12 mouse cellular contexts compared by ENCODE assay signal in the genomic region with DNA sequence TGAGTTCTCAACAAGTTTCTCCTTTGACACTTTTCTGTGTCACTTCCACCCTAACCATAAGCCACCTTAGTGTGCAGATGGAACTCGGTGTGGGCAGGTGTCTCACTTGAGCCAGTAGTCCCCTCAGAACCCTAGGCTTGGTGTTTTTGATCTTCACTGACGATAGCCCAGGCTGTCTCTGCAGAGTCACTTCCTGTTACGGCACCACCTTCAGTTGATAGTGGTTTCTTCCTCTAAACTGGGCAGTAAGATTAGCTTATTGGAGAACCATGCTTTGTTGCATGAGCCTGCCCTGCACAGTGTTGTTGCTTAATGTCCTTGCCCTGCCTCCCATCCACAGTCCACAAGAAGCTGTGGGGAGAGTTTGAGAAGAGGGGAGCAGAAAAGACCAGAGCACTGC. TPM values are rescaled to one million over a fixed set of nuclear protein-coding genes. Genes with fewer than 3 reads are reported as not detected.
DNase-seq lines count a peak whose midpoint lies in the region; ATAC-seq and TF ChIP-seq lines count a peak whose summit lies in the region.
"Had no signal": no experiment of that assay in that cellular context is flagged by ENCODE, and none has a peak within 500 bp of the region (broad histone marks: within the 10 kb centered on the region; RNA-seq: fewer than 3 reads in every experiment).

No protein-coding gene starts in this region.

- peaks cover 9% of the 10 kb centered on the region for H3K4me1 ChIP-seq in lung, postnatal 0 days (ENCODE audit: insufficient read depth, low read depth, low read length)
- peaks cover 45% of the 10 kb centered on the region for H3K4me1 ChIP-seq in liver, embryonic 13.5 days (replicated peaks)
- peaks cover 18% of the 10 kb centered on the region for H3K4me1 ChIP-seq in small intestine, adult 2 months (ENCODE audit: control insufficient read depth, insufficient read depth, insufficient read length, low read length)
- H3K4me1 ChIP-seq in hindbrain, embryonic 14.5 days (replicated peaks; ENCODE audit: control insufficient read depth, insufficient read depth, low read length): no peaks in the 10 kb centered on the region; the same call in 1 of the 2 replicates

- peak; percentile 19; the same call in 1 of the 2 replicates for ATAC-seq in lung, postnatal 0 days
- peak; percentile 83 for ATAC-seq in activated CD4-positive, CD25-positive, alpha-beta regulatory T cell, adult 4 months
- peak; percentile 85 for ATAC-seq in liver, embryonic 13.5 days (ENCODE audit: low read depth)
- no peak for ATAC-seq in hindbrain, embryonic 14.5 days (ENCODE audit: low FRiP score)

- no peaks in the 10 kb centered on the region for H3K9me3 ChIP-seq in lung, postnatal 0 days (ENCODE audit: low read length)
- no peaks in the 10 kb centered on the region for H3K9me3 ChIP-seq in liver, embryonic 13.5 days (replicated peaks)
- H3K9me3 ChIP-seq in hindbrain, embryonic 14.5 days (ENCODE audit: control insufficient read depth, low read length): no peaks in the 10 kb centered on the region
- H3K9me3 ChIP-seq: embryonic facial prominence, embryonic 15.5 days; midbrain, embryonic 12.5 days had no signal

- no peak for TF ChIP-seq POLR2A in small intestine, adult 2 months (IDR thresholded peaks at IDR 0.05; ENCODE audit: low read depth, low read length)

- DNase-seq in lung, postnatal 0 days (ENCODE audit: low spot score): peak; percentile 33
- no peak for DNase-seq in lung, postnatal 14 days
- DNase-seq in liver, embryonic 13.5 days: peak; percentile 11
- DNase-seq in hindbrain, embryonic 14.5 days (ENCODE audit: low spot score): no peak
- DNase-seq in ovary, postnatal 36 days (ENCODE audit: low spot score): no peak
- DNase-seq in frontal cortex, adult 2 months (ENCODE audit: extremely low spot score in 1 of 2, low spot score in 1 of 2): no peak
- DNase-seq: cerebellum, adult 2 months; left cerebral cortex, postnatal 4 days had no signal

- no peak overlapping the region for H3K4me2 ChIP-seq in lung, postnatal 0 days (replicated peaks; ENCODE audit: low read depth, low read length)
- H3K4me2 ChIP-seq in liver, embryonic 13.5 days: no peak overlapping the region
- no peak overlapping the region for H3K4me2 ChIP-seq in hindbrain, embryonic 14.5 days (replicated peaks)
- H3K4me2 ChIP-seq: embryonic facial prominence, embryonic 15.5 days; midbrain, embryonic 12.5 days had no signal

- H3K27ac ChIP-seq in lung, postnatal 0 days (ENCODE audit: low read length): no peak overlapping the region
- H3K27ac ChIP-seq in liver, embryonic 13.5 days: no peak overlapping the region; the same call in 1 of the 2 replicates
- H3K27ac ChIP-seq in small intestine, adult 2 months (ENCODE audit: insufficient read depth, low read depth, low read length): peak overlapping the region; percentile 47
- no peak overlapping the region for H3K27ac ChIP-seq in hindbrain, embryonic 14.5 days
- H3K27ac ChIP-seq: embryonic facial prominence, embryonic 15.5 days; midbrain, embryonic 12.5 days had no signal

- WGBS in lung, postnatal 0 days: 66% methylated on average over 3 of the region's 3 CpGs
- 15% methylated on average over 3 of the region's 3 CpGs for WGBS in liver, embryonic 13.5 days (ENCODE audit: insufficient replicate concordance)
- WGBS in small intestine, adult 2 months: 51% methylated on average over 3 of the region's 3 CpGs
- WGBS in hindbrain, embryonic 14.5 days: 85% methylated on average over 3 of the region's 3 CpGs

- no peak for TF ChIP-seq EP300 in lung, postnatal 0 days (IDR thresholded peaks at IDR 0.05)

- no peak overlapping the region for H3K9ac ChIP-seq in lung, postnatal 0 days (replicated peaks; ENCODE audit: low read depth)
- no peak overlapping the region for H3K9ac ChIP-seq in liver, embryonic 13.5 days
- no peak overlapping the region for H3K9ac ChIP-seq in hindbrain, embryonic 14.5 days
- H3K9ac ChIP-seq: embryonic facial prominence, embryonic 15.5 days; midbrain, embryonic 12.5 days had no signal

- no peak overlapping the region for H3K4me3 ChIP-seq in lung, postnatal 0 days (ENCODE audit: low read depth, low read length)
- H3K4me3 ChIP-seq in liver, embryonic 13.5 days (replicated peaks): no peak overlapping the region
- no peak overlapping the region for H3K4me3 ChIP-seq in small intestine, adult 2 months (ENCODE audit: low read depth, low read length)
- no peak overlapping the region for H3K4me3 ChIP-seq in hindbrain, embryonic 14.5 days (replicated peaks; ENCODE audit: low read length)
- H3K4me3 ChIP-seq: embryonic facial prominence, embryonic 15.5 days; midbrain, embryonic 12.5 days had no signal

- no peaks in the 10 kb centered on the region for H3K36me3 ChIP-seq in lung, postnatal 0 days (ENCODE audit: insufficient read depth, low read length)
- no peaks in the 10 kb centered on the region for H3K36me3 ChIP-seq in liver, embryonic 13.5 days
- no peaks in the 10 kb centered on the region for H3K36me3 ChIP-seq in small intestine, adult 2 months (ENCODE audit: control insufficient read depth, insufficient read depth, low read length)
- no peaks in the 10 kb centered on the region for H3K36me3 ChIP-seq in hindbrain, embryonic 14.5 days (replicated peaks; ENCODE audit: control insufficient read depth, insufficient read depth)
- H3K36me3 ChIP-seq: embryonic facial prominence, embryonic 15.5 days; midbrain, embryonic 12.5 days had no signal

- H3K27me3 ChIP-seq in lung, postnatal 0 days (replicated peaks; ENCODE audit: insufficient read depth, low read length): no peaks in the 10 kb centered on the region
- H3K27me3 ChIP-seq in liver, embryonic 13.5 days: no peaks in the 10 kb centered on the region
- H3K27me3 ChIP-seq in small intestine, adult 2 months (ENCODE audit: control insufficient read depth, insufficient read depth, low read length): no peaks in the 10 kb centered on the region
- no peaks in the 10 kb centered on the region for H3K27me3 ChIP-seq in hindbrain, embryonic 14.5 days (ENCODE audit: control insufficient read depth, insufficient read depth, low read length)
- H3K27me3 ChIP-seq: embryonic facial prominence, embryonic 15.5 days; midbrain, embryonic 12.5 days had no signal

- no peak for TF ChIP-seq CTCF in lung, postnatal 0 days (IDR thresholded peaks at IDR 0.05)
- TF ChIP-seq CTCF in small intestine, adult 2 months (IDR thresholded peaks at IDR 0.05; ENCODE audit: extremely low read depth, insufficient read length, insufficient replicate concordance, low read depth, low read length): no peak

RNA-seq across cellular contexts. Expression of a gene that starts 47.2 kb away (rescaled TPM):
- 20.3 and 22.7 TPM in 2 replicates for polyA plus RNA-seq in lung, postnatal 0 days (2015; fragmentation: Nextera tagmentation; extraction: Ambion mirVana)
- 10 to 100 TPM; 19.4 to 19.7 TPM for polyA plus RNA-seq in activated CD4-positive, CD25-positive, alpha-beta regulatory T cell, adult 4 months (2017; shearing (Covaris generic))
- polyA plus RNA-seq in liver, embryonic 13.5 days (2015; fragmentation: Nextera tagmentation; extraction: Ambion mirVana): 4.8 and 5.6 TPM in 2 replicates
- polyA plus RNA-seq in small intestine, adult 2 months (2012; rRNA removed): 10.1 and 18.7 TPM in 2 replicates
- 36.2 and 36.4 TPM in 2 replicates for polyA plus RNA-seq in hindbrain, embryonic 14.5 days (2014; fragmentation: Nextera tagmentation; extraction: Ambion mirVana)
- 28.3 and 28.8 TPM in 2 replicates for polyA plus RNA-seq in frontal cortex, adult 2 months (2012; rRNA removed)

Comparison
In these comparisons a context has a peak if more than half of its experiments do, and no peak if none do; other contexts are left out.
1. DNase-seq: peak in lung, postnatal 0 days (single experiment) and liver, embryonic 13.5 days (single experiment); none in lung, postnatal 14 days (single experiment), hindbrain, embryonic 14.5 days (single experiment), ovary, postnatal 36 days (single experiment) and frontal cortex, adult 2 months (0 of 2).